Mouse (Mus musculus) lung, adult 2 months (tissue): ENCODE results near the gene Gm10134. TPM values are rescaled to one million over a fixed set of nuclear protein-coding genes. Genes with fewer than 3 reads are reported as not detected.

Experiments used
- DNase-seq: peaks from one replicate; pipeline ENCODE4 v3.0.0; 2022
- H3K4me1 ChIP-seq: fragments of 200-500 bp; 2 replicates; pipeline ENCODE4 v1.6.1; 2011; ENCODE audit warnings: low read length; ENCODE audit not compliant: control insufficient read depth, insufficient read depth
- H3K4me3 ChIP-seq: fragments of 200-500 bp; replicated peaks from 2 replicates; pipeline ENCODE3; 2011; ENCODE audit warnings: low read depth, mild to moderate bottlenecking, control low read depth, low read length; ENCODE audit errors: extremely low read depth
- CTCF ChIP-seq: fragments of 200-500 bp; IDR thresholded peaks from 2 replicates; pipeline ENCODE4 v1.5.1; 2011; ENCODE audit warnings: mild to moderate bottlenecking, low read length, control low read depth; ENCODE audit not compliant: insufficient read depth
- POLR2A ChIP-seq: fragments of 200-500 bp; IDR thresholded peaks from 2 replicates; pipeline ENCODE4 v1.6.1; 2011; ENCODE audit warnings: low read depth, mild to moderate bottlenecking, control low read depth, low read length, borderline replicate concordance; ENCODE audit errors: extremely low read depth
- WGBS: fragments of 180-500 bp; shearing (Covaris S2); methylation state at CpG from one replicate; pipeline ENCODE4 v1.1.7; 2018; 5-methylcytosine and 5-hydroxymethylcytosine counted together
- polyA plus RNA-seq: library from polyadenylated mRNA; depleted of rRNA; stranded (reverse); fragments of >200 nt; gene quantifications from 2 replicates; pipeline ENCODE4 v1.2.3, GENCODE M21; 2012

Gm10134 gene
- polyA plus RNA-seq, 1 experiment, result 1.1 TPM

GRCm38 (mm10) chr2:28479208-28480204, 26.4 kb upstream of the Gm10134 start:
- no peak for TF ChIP-seq POLR2A
- no peak for TF ChIP-seq CTCF
- DNase-seq, result no peak
- WGBS, result 66% methylated on average over 20 of the region's 20 CpGs
- H3K4me3 ChIP-seq, result peak overlapping the region; percentile 39
- H3K4me1 ChIP-seq, result no peaks in the 10 kb centered on the region

DNA sequence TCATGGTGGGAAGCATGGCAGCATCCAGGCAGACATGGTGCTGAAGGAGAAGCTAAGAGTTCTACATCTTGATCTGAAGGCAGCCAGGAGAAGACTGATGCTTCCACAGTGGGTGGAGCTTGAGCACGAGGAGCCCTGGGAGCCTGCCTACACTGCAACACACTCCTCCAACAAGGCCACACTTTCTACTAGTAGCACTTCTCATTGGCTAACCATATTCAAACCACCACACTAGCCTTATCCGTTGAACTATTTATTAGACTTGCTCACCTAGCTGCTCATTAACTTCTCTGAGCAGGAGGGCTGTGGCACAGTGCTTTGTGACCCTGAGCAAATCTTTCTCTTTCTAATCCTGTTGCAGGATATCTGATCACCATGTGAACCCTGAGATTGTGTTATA, 22.0 kb upstream of the Gm10134 start:
- TF ChIP-seq POLR2A, result no peak
- whole genome bisulfite sequencing, result 65% methylated on average over 2 of the region's 2 CpGs
- DNase-seq, result no peak
- Histone ChIP-seq H3K4me1 (no peaks in the 10 kb centered on the region), H3K4me3 (no peak overlapping the region)

DNA sequence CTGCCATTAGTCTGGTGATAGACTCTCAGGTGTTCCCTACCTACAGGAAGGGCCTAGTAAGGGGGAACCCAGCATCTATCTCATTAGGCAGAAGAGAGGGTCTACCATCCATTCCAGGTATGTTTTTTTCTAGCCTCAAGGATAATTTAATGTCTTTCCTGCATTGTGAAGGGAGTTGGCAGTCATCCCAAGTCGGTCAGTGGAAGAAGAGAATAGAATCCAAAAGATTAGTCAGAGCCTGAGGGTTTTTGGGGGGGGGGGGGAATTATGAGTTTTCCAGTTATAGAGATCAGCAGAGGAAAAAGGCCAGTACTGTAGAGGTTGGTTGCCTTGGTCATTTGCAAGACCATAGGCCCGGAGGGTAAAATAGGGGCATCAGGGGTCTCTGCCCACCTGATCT, 11.4 kb upstream of the Gm10134 start:
- H3K4me3 ChIP-seq, result no peak overlapping the region
- DNase-seq, result no peak
- WGBS, result 65% methylated on average over 2 of the region's 2 CpGs
- H3K4me1 ChIP-seq, result 0 out of 2 replicates have a peak, but pooled peaks cover 3% of the 10 kb centered on the region
- TF ChIP-seq CTCF, result no peak
- TF ChIP-seq POLR2A, result no peak

DNA sequence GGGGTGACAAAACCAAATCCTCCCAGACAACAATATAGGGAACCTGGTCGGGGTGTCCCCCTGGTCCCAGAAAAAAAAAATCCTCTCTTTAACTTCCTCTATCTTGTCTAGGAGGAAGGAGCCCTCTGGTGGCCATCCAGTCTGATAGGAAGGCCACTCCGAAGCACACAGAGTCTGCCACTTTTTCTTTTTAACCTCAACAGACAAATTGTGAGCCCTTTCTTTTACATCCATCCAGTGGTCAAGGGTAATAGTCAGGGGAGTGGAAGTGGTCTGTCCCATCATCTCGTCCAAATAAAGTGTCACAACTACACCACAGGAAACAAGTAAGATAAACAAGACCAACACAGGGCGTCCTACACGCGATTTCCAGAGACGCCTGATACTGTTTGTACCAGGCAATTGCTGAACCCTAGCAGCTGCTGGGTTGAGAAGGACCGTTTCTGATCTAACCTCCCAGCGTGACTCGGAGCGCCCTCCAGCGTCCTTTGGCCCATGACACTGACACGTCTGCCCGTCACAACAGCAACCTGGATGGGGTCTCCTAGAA, 10.6 kb upstream of the Gm10134 start:
- 0 out of 2 replicates have a peak, but pooled peaks cover 3% of the 10 kb centered on the region for H3K4me1 ChIP-seq
- WGBS, result 56% methylated on average over 14 of the region's 14 CpGs
- TF ChIP-seq CTCF (0 out of 2 replicates have a peak, but pooled peaks have one; percentile 2), POLR2A (no peak)
- no peak overlapping the region for H3K4me3 ChIP-seq
- no peak for DNase-seq

DNA sequence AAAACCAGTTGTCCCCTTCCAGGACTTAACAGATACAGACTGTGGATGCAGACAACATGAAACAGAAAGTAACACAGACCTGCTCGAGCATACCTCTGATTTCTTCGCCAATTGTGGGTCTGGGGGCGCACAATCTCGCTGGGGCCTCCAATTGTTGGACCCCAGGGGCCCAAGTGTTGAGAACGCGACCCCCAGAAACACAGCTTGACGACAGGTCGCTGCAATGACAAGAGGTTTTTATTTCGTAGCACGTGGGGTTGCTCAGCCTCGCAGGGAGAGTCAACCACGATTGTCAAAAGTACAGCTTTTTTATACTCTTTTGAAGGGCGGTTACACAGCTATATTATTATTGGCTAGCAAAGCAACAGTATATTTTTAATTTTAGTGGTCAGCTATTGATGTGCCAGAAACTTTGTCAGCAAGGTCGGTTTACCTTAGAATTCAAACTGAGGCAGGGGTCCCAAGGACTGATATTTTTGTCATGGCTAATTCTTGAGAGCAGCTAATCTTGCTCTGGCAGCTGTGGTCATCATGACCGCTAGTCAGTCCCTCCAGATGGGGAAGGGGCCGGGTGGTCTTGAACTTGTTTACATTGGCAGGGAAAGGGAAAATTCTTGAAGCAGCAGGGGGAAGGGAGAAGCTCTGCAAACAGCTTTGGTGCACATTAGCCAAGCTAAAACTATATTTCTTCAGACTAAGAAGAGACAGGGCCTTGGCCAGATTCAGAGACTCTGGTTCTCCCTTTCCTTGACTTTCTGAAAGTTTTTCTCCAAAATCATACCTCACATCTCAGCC, 9.9 kb upstream of the Gm10134 start:
- 79% methylated on average over 16 of the region's 16 CpGs for WGBS
- DNase-seq, result no peak
- Histone ChIP-seq H3K4me3 (no peak overlapping the region), H3K4me1 (0 out of 2 replicates have a peak, but pooled peaks cover 3% of the 10 kb centered on the region)
- TF ChIP-seq CTCF (no peak), POLR2A (no peak)

- Histone ChIP-seq H3K4me3 (no peak within 1 kb of the TSS), H3K4me1 (0 out of 2 replicates have a peak, but pooled peaks cover 3% of the 10 kb centered on the region)
- 71% methylated on average over 5 of the region's 5 CpGs for WGBS
- no peak for DNase-seq
- TF ChIP-seq POLR2A, result no peak
- TF ChIP-seq CTCF, result no peak
Measured at GRCm38 (mm10) chr2:28496671-28497070, 9.2 kb upstream of the Gm10134 start, which contains the start of gene Gbgt1. Gene Gbgt1 (plus strand): TSS chr2:28496891.

- no peak for DNase-seq
- Histone ChIP-seq H3K4me1 (0 out of 2 replicates have a peak, but pooled peaks cover 3% of the 10 kb centered on the region), H3K4me3 (no peak overlapping the region)
- 84% methylated on average over 5 of the region's 5 CpGs for WGBS
- TF ChIP-seq CTCF (no peak), POLR2A (no peak)
Measured at GRCm38 (mm10) chr2:28497561-28497960, 8.3 kb upstream of the Gm10134 start.

GRCm38 (mm10) chr2:28498431-28498830, 7.5 kb upstream of the Gm10134 start:
- 0 out of 2 replicates have a peak, but pooled peaks cover 3% of the 10 kb centered on the region for H3K4me1 ChIP-seq
- no peak overlapping the region for H3K4me3 ChIP-seq
- TF ChIP-seq POLR2A (no peak), CTCF (no peak)
- DNase-seq, result no peak
- WGBS, result 63% methylated on average over 4 of the region's 4 CpGs

- Histone ChIP-seq H3K4me1 (no peaks in the 10 kb centered on the region), H3K4me3 (no peak overlapping the region)
- WGBS, result 67% methylated on average over 10 of the region's 10 CpGs
- no peak for DNase-seq
- TF ChIP-seq CTCF (no peak), POLR2A (no peak)
Measured at GRCm38 (mm10) chr2:28502987-28503386, 2.9 kb upstream of the Gm10134 start.
